Mouse (Mus musculus) heart, embryonic 14.5 days (tissue): ENCODE measurements around the gene Cdkn1a. TPM values are rescaled to one million over a fixed set of nuclear protein-coding genes. Genes with fewer than 3 reads are reported as not detected.

Source experiments
- ATAC-seq: fragments of 200-750 bp; cut with Nextera tagmentation; 2 replicates; pipeline ENCODE4 v1.8.0; 2017; ENCODE audit warnings: low read depth, moderate TSS enrichment; ENCODE audit not compliant: insufficient number of reproducible peaks, insufficient read depth, low FRiP score
- H3K27ac ChIP-seq, 2 experiments: fragments of 200-500 bp in 1 of 2; fragments of 300-500 bp in 1 of 2; sonication (generic) in 1 of 2; replicated peaks in 1 of 2; 2 replicates each; pipeline ENCODE4 v1.5.1; 2012 to 2014; ENCODE audit warnings: low read depth in 2 of 2, low read length in 2 of 2, control low read depth in 1 of 2, mild to moderate bottlenecking in 1 of 2, mixed read lengths in 1 of 2; ENCODE audit not compliant: control insufficient read depth in 1 of 2, insufficient read depth in 1 of 2
- H3K27me3 ChIP-seq: fragments of 300-500 bp; sonication (generic); 2 replicates; pipeline ENCODE4 v1.6.1; 2014; ENCODE audit warnings: mild to moderate bottlenecking, low read length, control low read depth; ENCODE audit not compliant: control insufficient read depth, insufficient read depth
- H3K36me3 ChIP-seq: fragments of 300-500 bp; sonication (generic); 2 replicates; pipeline ENCODE4 v1.6.1; 2014; ENCODE audit warnings: mild to moderate bottlenecking, control low read depth, low read length, mixed read lengths; ENCODE audit not compliant: control insufficient read depth, insufficient read depth
- H3K4me1 ChIP-seq, 2 experiments: fragments of 200-500 bp in 1 of 2; fragments of 300-500 bp in 1 of 2; sonication (generic) in 1 of 2; 2 replicates each; pipeline ENCODE4 v1.6.1; 2012 to 2014; ENCODE audit warnings: low read length in 2 of 2, control low read depth in 1 of 2, mixed read lengths in 1 of 2; ENCODE audit not compliant: control insufficient read depth in 2 of 2, insufficient read depth in 2 of 2
- H3K4me2 ChIP-seq: fragments of 300-500 bp; sonication (generic); 2 replicates; pipeline ENCODE4 v1.6.1; 2014; ENCODE audit warnings: mild to moderate bottlenecking, low read length
- H3K4me3 ChIP-seq, 2 experiments: fragments of 200-500 bp in 1 of 2; fragments of 300-500 bp in 1 of 2; sonication (generic) in 1 of 2; 2 replicates each; pipeline ENCODE4 v1.5.1; 2012 to 2014; ENCODE audit warnings: low read length in 2 of 2, mild to moderate bottlenecking in 2 of 2, control low read depth in 1 of 2, low read depth in 1 of 2, moderate library complexity in 1 of 2; ENCODE audit not compliant: control insufficient read depth in 1 of 2, insufficient read depth in 1 of 2
- H3K9ac ChIP-seq: fragments of 300-500 bp; sonication (generic); 2 replicates; pipeline ENCODE4 v1.6.1; 2014; ENCODE audit warnings: mild to moderate bottlenecking, low read length
- H3K9me3 ChIP-seq: fragments of 300-500 bp; sonication (generic); 2 replicates; pipeline ENCODE4 v1.6.1; 2016; ENCODE audit warnings: low read length, control low read depth; ENCODE audit not compliant: control insufficient read depth
- WGBS: fragments of 180-500 bp; shearing (Covaris S2); extraction: QIAGEN DNeasy Blood & Tissue Kit; methylation state at CpG from one replicate; pipeline ENCODE4 v1.1.7; 2014; 5-methylcytosine and 5-hydroxymethylcytosine counted together
- polyA plus RNA-seq: library from polyadenylated mRNA; unstranded; fragments of >200 nt; fragmentation: Nextera tagmentation; extraction: Ambion mirVana; gene quantifications from 2 replicates; pipeline ENCODE4 v1.2.1, GENCODE M21; 2014

The Cdkn1a gene
- polyA plus RNA-seq, 1 experiment from 2014 or later: 51.7 TPM

GRCm38 (mm10) chr17:29111332-29111731 lies 20.6 kb downstream of the Cdkn1a start:
- Histone ChIP-seq H3K4me2 (no peak overlapping the region), H3K9ac (no peak overlapping the region), H3K9me3 (no peaks in the 10 kb centered on the region), H3K36me3 (no peaks in the 10 kb centered on the region), H3K4me1 (no peaks in the 10 kb centered on the region; a peak in 1 of 4 replicates), H3K27me3 (no peaks in the 10 kb centered on the region), H3K27ac (no peak overlapping the region), H3K4me3 (no peak overlapping the region)
- ATAC-seq: no peak
- WGBS: 73% methylated on average over 5 of the region's 5 CpGs

- Histone ChIP-seq H3K9me3 (no peaks in the 10 kb centered on the region), H3K4me1 (no peaks in the 10 kb centered on the region; a peak in 1 of 4 replicates), H3K4me3 (no peak within 1 kb of the TSS), H3K9ac (no peak within 1 kb of the TSS), H3K27ac (no peak within 1 kb of the TSS), H3K4me2 (no peak within 1 kb of the TSS), H3K27me3 (no peaks in the 10 kb centered on the region), H3K36me3 (no peaks in the 10 kb centered on the region)
- no peak for ATAC-seq
- WGBS: 76% methylated on average over 13 of the region's 13 CpGs
Measured at GRCm38 (mm10) chr17:29113591-29114352, 23.0 kb downstream of the Cdkn1a start, which contains the start of gene Rab44. Gene Rab44 (plus strand): TSS chr17:29114145.

GRCm38 (mm10) chr17:29116023-29116422 lies 25.2 kb downstream of the Cdkn1a start:
- Histone ChIP-seq H3K4me2 (no peak overlapping the region), H3K36me3 (no peaks in the 10 kb centered on the region), H3K27ac (no peak overlapping the region), H3K9me3 (no peaks in the 10 kb centered on the region), H3K9ac (no peak overlapping the region), H3K4me1 (no peaks in the 10 kb centered on the region; a peak in 1 of 4 replicates), H3K4me3 (no peak overlapping the region), H3K27me3 (no peaks in the 10 kb centered on the region)
- ATAC-seq: no peak
- 71% methylated on average over 12 of the region's 12 CpGs for WGBS

- no peaks in the 10 kb centered on the region for H3K9me3 ChIP-seq
- H3K27ac ChIP-seq: no peak overlapping the region
- ATAC-seq: no peak
- no peaks in the 10 kb centered on the region for H3K27me3 ChIP-seq
- H3K9ac ChIP-seq: no peak overlapping the region
- no peaks in the 10 kb centered on the region; a peak in 1 of 4 replicates for H3K4me1 ChIP-seq
- H3K4me3 ChIP-seq: no peak overlapping the region
- no peak overlapping the region for H3K4me2 ChIP-seq
- 60% methylated on average over 8 of the region's 8 CpGs for WGBS
- no peaks in the 10 kb centered on the region for H3K36me3 ChIP-seq
Measured at GRCm38 (mm10) chr17:29117006-29117648, 26.4 kb downstream of the Cdkn1a start.

- Histone ChIP-seq H3K9me3 (no peaks in the 10 kb centered on the region), H3K4me3 (no peak overlapping the region), H3K9ac (no peak overlapping the region), H3K27me3 (no peaks in the 10 kb centered on the region), H3K36me3 (no peaks in the 10 kb centered on the region), H3K4me1 (no peaks in the 10 kb centered on the region; a peak in 1 of 4 replicates), H3K27ac (no peak overlapping the region), H3K4me2 (no peak overlapping the region)
- 69% methylated on average over 5 of the region's 5 CpGs for WGBS
- ATAC-seq: no peak
Measured at GRCm38 (mm10) chr17:29118057-29118456, 27.3 kb downstream of the Cdkn1a start.

- H3K4me2 ChIP-seq: no peak overlapping the region
- H3K4me3 ChIP-seq: no peak overlapping the region
- no peak for ATAC-seq
- H3K9ac ChIP-seq: no peak overlapping the region
- H3K4me1 ChIP-seq: 0 out of 4 replicates have a peak, but pooled peaks cover 0 to 5% of the 10 kb centered on the region in 2 experiments
- H3K27ac ChIP-seq: no peak overlapping the region
- H3K36me3 ChIP-seq: no peaks in the 10 kb centered on the region
- 49% methylated on average over 12 of the region's 12 CpGs for WGBS
- no peaks in the 10 kb centered on the region for H3K27me3 ChIP-seq
- H3K9me3 ChIP-seq: no peaks in the 10 kb centered on the region
Measured at GRCm38 (mm10) chr17:29120666-29121065, 29.9 kb downstream of the Cdkn1a start.

GRCm38 (mm10) chr17:29122817-29123216 lies 32.0 kb downstream of the Cdkn1a start:
- Histone ChIP-seq H3K9me3 (no peaks in the 10 kb centered on the region), H3K4me2 (no peak overlapping the region), H3K27ac (no peak overlapping the region), H3K4me1 (0 out of 4 replicates have a peak, but pooled peaks cover 0 to 5% of the 10 kb centered on the region in 2 experiments), H3K9ac (no peak overlapping the region), H3K4me3 (no peak overlapping the region), H3K36me3 (no peaks in the 10 kb centered on the region), H3K27me3 (no peaks in the 10 kb centered on the region)
- 63% methylated on average over 6 of the region's 6 CpGs for WGBS
- no peak for ATAC-seq
